Mouse (Mus musculus): ENCODE data around the gene Fam207a. TPM values are rescaled to one million over a fixed set of nuclear protein-coding genes. Genes with fewer than 3 reads are reported as not detected.

The Fam207a gene
- polyA plus RNA-seq, 1 experiment, result 30.5 TPM

DNA sequence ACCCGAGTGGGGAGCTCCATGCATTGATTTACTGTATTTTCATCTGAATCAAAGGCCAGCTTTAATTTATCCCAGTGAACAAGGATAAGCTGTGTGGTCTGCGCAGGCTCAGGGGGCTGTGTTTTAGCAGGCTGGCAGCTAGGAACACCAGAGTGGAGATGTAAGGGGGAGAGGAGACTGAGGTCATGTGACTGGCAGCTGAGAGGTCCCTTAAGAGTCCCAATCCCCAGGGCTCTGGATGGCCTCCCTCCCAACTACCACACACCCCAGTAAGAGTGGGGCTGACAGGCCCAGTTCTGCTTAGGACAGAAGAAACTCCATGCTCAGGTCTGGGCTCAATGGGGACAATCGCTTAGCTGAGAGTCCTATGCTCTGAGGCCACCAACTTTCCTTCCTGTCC lies 29.8 kb downstream of the Fam207a start:
- Histone ChIP-seq H3K27me3 (replicated peaks; ENCODE audit: control insufficient read depth, insufficient read depth, low read length) (no peaks in the 10 kb centered on the region), H3K36me3 (ENCODE audit: control insufficient read depth, insufficient read depth, low read length) (peaks cover 9% of the 10 kb centered on the region), H3K27ac (ENCODE audit: insufficient read depth, low read depth, low read length) (no peak overlapping the region), H3K4me3 (ENCODE audit: insufficient read depth, low read depth, low read length) (no peak overlapping the region), H3K4me1 (ENCODE audit: control insufficient read depth, insufficient read depth, low read length) (no peaks in the 10 kb centered on the region)
- no peak for DNase-seq
- WGBS, result 75% methylated on average over 3 of the region's 3 CpGs
- TF ChIP-seq CTCF (conservative IDR thresholded peaks at IDR 0.05; ENCODE audit: insufficient read depth, insufficient read length, low read depth, low read length), result no peak
- TF ChIP-seq POLR2A (IDR thresholded peaks at IDR 0.05; ENCODE audit: low read depth, low read length), result no peak

DNA sequence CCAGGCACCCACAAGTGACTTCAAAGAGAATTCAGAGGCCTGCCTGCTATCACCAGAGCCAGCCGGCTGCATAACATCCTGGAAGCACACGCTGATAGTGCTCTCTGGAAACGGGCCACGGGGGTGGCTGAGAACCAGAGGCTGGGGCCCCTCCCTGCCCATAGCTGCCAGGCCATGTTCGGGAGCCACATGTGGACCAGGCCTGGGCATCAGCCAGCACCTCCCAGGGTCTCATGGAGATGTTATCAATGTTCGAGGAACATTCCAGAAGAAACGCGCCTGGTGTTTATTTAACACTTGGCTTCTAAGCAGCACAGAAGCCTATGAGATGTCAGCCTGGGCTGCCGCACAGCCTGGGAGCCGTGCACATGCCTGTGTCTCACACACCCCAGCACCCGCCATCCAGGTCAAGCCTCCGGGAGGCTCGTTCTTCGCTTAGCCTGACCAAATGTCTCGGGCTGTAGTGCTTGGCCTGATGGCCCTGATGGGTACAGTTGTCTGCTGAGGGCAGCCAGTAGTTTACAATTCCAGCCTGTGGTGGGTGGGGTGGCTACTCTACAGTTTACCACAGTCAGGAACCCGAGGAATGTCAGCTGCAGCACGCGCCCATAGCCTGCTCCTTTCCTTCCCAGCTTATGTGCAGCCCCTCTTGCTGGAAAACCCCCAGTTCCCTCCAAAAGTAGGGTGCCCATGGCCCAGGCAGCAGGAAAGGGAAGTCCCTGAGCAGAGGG lies 31.2 kb downstream of the Fam207a start:
- Histone ChIP-seq H3K36me3 (ENCODE audit: control insufficient read depth, insufficient read depth, low read length) (peaks cover 4% of the 10 kb centered on the region), H3K27ac (ENCODE audit: insufficient read depth, low read depth, low read length) (0 out of 2 replicates have a peak overlapping the region, but pooled peaks have one; percentile 6), H3K4me3 (ENCODE audit: insufficient read depth, low read depth, low read length) (no peak overlapping the region), H3K4me1 (ENCODE audit: control insufficient read depth, insufficient read depth, low read length) (no peaks in the 10 kb centered on the region), H3K27me3 (replicated peaks; ENCODE audit: control insufficient read depth, insufficient read depth, low read length) (no peaks in the 10 kb centered on the region)
- TF ChIP-seq POLR2A (IDR thresholded peaks at IDR 0.05; ENCODE audit: low read depth, low read length) (no peak), CTCF (conservative IDR thresholded peaks at IDR 0.05; ENCODE audit: insufficient read depth, insufficient read length, low read depth, low read length) (no peak)
- 24% methylated on average over 18 of the region's 18 CpGs for WGBS
- peak; percentile 75 for DNase-seq

DNA sequence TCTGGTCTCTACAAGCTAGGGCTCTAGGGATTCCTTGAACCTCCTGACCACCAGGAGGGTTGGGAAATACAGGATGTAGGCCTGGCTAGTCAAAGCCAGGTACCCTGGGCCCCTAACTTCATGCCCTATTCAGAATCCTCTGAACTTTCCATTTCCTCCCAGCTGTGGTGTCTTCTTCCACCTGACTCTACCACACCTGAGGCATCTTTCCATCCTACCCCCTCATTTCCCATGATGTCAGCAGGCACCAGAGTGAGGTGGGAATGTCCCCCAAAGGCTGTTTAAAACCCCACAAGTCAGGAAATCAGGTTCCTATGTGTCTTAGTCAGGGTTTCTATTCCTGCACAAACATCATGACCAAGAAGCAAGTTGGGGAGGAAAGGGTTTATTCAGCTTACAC lies 33.8 kb downstream of the Fam207a start:
- no peak for TF ChIP-seq CTCF (conservative IDR thresholded peaks at IDR 0.05; ENCODE audit: insufficient read depth, insufficient read length, low read depth, low read length)
- TF ChIP-seq POLR2A (IDR thresholded peaks at IDR 0.05; ENCODE audit: low read depth, low read length), result no peak
- Histone ChIP-seq H3K4me3 (ENCODE audit: insufficient read depth, low read depth, low read length) (no peak overlapping the region), H3K4me1 (ENCODE audit: control insufficient read depth, insufficient read depth, low read length) (no peaks in the 10 kb centered on the region), H3K27me3 (replicated peaks; ENCODE audit: control insufficient read depth, insufficient read depth, low read length) (no peaks in the 10 kb centered on the region), H3K27ac (ENCODE audit: insufficient read depth, low read depth, low read length) (no peak overlapping the region), H3K36me3 (ENCODE audit: control insufficient read depth, insufficient read depth, low read length) (no peaks in the 10 kb centered on the region)
- no peak for DNase-seq

DNA sequence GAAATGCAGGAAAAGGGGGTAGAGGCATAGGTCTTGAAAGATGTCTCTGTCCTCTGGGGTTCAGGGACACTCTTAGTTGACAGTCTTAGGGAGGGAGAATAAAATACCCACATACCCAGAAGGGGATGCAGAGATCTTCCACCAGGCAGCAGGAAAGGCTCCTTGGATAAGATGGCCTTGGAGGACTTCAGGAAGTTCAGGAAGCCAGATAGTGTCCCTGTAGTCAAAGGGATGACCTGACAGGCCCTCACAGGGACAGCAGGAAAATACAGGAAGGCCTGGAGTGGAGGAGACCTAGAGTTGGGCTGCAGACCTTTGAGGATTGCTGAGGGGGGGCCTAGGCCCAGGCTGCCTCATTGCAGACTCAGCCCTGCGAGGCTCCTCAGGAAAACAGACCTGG lies 35.6 kb downstream of the Fam207a start:
- WGBS, result 100% methylated on average over 1 of the region's 1 CpGs
- no peak overlapping the region for H3K4me3 ChIP-seq (ENCODE audit: insufficient read depth, low read depth, low read length)

DNA sequence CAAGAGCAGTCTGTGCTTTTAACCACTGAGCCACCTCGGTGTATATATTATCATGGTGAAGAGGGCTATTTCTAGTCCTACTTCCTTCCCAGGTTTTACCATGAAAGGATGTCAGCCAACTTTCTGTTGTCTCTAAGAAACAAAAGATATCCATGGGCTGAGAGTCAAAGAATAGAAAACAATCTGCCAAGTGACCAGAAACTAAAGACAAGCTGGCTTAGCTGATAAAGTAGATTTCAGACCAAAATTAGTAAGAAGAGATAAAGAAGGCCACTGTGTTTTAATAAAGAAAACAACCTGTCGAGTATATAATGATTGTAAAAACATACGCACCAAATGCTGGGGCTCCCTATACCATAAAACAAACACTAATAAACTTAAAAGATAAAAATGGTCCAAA lies 38.7 kb downstream of the Fam207a start:
- 65% methylated on average over 3 of the region's 3 CpGs for WGBS
- DNase-seq, result no peak
- Histone ChIP-seq H3K36me3 (ENCODE audit: control insufficient read depth, insufficient read depth, low read length) (no peaks in the 10 kb centered on the region), H3K4me1 (ENCODE audit: control insufficient read depth, insufficient read depth, low read length) (no peaks in the 10 kb centered on the region), H3K27me3 (replicated peaks; ENCODE audit: control insufficient read depth, insufficient read depth, low read length) (no peaks in the 10 kb centered on the region), H3K4me3 (ENCODE audit: insufficient read depth, low read depth, low read length) (no peak overlapping the region), H3K27ac (ENCODE audit: insufficient read depth, low read depth, low read length) (no peak overlapping the region)
- TF ChIP-seq POLR2A (IDR thresholded peaks at IDR 0.05; ENCODE audit: low read depth, low read length), result no peak
- TF ChIP-seq CTCF (conservative IDR thresholded peaks at IDR 0.05; ENCODE audit: insufficient read depth, insufficient read length, low read depth, low read length), result no peak

More for the DNA sequence above, 35.6 kb downstream of the Fam207a start:
- Histone ChIP-seq H3K27ac (ENCODE audit: insufficient read depth, low read depth, low read length) (no peak overlapping the region), H3K4me1 (ENCODE audit: control insufficient read depth, insufficient read depth, low read length) (no peaks in the 10 kb centered on the region), H3K36me3 (ENCODE audit: control insufficient read depth, insufficient read depth, low read length) (no peaks in the 10 kb centered on the region), H3K27me3 (replicated peaks; ENCODE audit: control insufficient read depth, insufficient read depth, low read length) (no peaks in the 10 kb centered on the region)
- no peak for DNase-seq
- TF ChIP-seq POLR2A (IDR thresholded peaks at IDR 0.05; ENCODE audit: low read depth, low read length), result no peak

DNA sequence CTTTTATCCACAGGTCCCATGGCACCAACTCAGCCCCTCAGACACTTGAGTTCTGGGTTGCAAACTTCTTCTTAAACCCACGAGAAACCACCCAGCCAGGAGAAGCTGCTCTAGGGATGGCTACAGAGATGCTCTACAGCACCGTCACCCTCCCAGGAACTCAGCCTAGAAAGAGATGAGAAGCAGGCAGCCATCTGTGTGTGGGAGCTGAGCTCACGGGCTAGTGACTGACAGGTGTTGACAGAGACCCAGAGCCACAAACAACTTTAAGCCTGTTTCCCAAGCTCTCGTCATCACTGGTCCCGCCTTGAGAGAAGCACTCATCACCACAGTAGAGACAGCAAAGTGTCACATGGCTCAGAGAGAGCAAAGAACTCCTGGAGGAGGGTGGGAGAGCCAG lies 43.4 kb downstream of the Fam207a start:
- WGBS, result 73% methylated on average over 5 of the region's 5 CpGs
- Histone ChIP-seq H3K4me3 (ENCODE audit: insufficient read depth, low read depth, low read length) (no peak overlapping the region), H3K36me3 (ENCODE audit: control insufficient read depth, insufficient read depth, low read length) (no peaks in the 10 kb centered on the region), H3K27me3 (replicated peaks; ENCODE audit: control insufficient read depth, insufficient read depth, low read length) (no peaks in the 10 kb centered on the region), H3K27ac (ENCODE audit: insufficient read depth, low read depth, low read length) (no peak overlapping the region), H3K4me1 (ENCODE audit: control insufficient read depth, insufficient read depth, low read length) (no peaks in the 10 kb centered on the region)
- TF ChIP-seq CTCF (conservative IDR thresholded peaks at IDR 0.05; ENCODE audit: insufficient read depth, insufficient read length, low read depth, low read length) (no peak), POLR2A (IDR thresholded peaks at IDR 0.05; ENCODE audit: low read depth, low read length) (no peak)
- no peak for DNase-seq

DNA sequence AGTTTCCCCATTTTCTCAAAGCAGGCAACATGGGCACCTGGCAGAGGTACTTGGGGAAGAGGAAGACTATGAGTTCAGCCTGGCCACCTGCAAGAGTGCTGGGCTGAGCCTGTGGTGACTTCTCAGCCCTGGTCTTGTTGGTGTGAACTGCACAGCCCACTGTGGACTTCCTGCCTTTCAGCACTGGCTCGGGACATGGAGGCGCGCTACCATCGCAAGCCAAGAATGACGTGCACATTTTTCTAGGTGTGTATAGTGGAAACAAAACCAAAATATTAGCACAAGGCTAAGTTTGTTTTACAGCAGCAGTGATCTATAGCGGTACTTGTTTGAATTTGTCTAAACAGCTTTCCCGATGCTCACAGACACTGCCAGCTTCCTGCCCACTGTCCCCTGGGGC lies 44.1 kb downstream of the Fam207a start:
- H3K4me3 ChIP-seq (ENCODE audit: insufficient read depth, low read depth, low read length), result no peak overlapping the region
- no peaks in the 10 kb centered on the region for H3K36me3 ChIP-seq (ENCODE audit: control insufficient read depth, insufficient read depth, low read length)
- no peak for DNase-seq
- no peak overlapping the region for H3K27ac ChIP-seq (ENCODE audit: insufficient read depth, low read depth, low read length)
- no peaks in the 10 kb centered on the region for H3K4me1 ChIP-seq (ENCODE audit: control insufficient read depth, insufficient read depth, low read length)
- TF ChIP-seq CTCF (conservative IDR thresholded peaks at IDR 0.05; ENCODE audit: insufficient read depth, insufficient read length, low read depth, low read length), result no peak
- no peak for TF ChIP-seq POLR2A (IDR thresholded peaks at IDR 0.05; ENCODE audit: low read depth, low read length)
- 75% methylated on average over 7 of the region's 7 CpGs for WGBS
- no peaks in the 10 kb centered on the region for H3K27me3 ChIP-seq (replicated peaks; ENCODE audit: control insufficient read depth, insufficient read depth, low read length)
